Mouse (Mus musculus) kidney, embryonic 16.5 days (tissue): ENCODE results near the gene Sh3kbp1. TPM values are rescaled to one million over a fixed set of nuclear protein-coding genes. Genes with fewer than 3 reads are reported as not detected.

Experiments
- ATAC-seq: fragments of 200-750 bp; cut with Nextera tagmentation; 2 replicates; pipeline ENCODE4 v1.8.0; 2017; ENCODE audit warnings: moderate TSS enrichment; ENCODE audit not compliant: low FRiP score, low TSS enrichment
- H3K27ac ChIP-seq: fragments of 300-500 bp; sonication (generic); 2 replicates; pipeline ENCODE4 v1.5.1; 2014; ENCODE audit warnings: low read length
- H3K27me3 ChIP-seq: fragments of 300-500 bp; sonication (generic); 2 replicates; pipeline ENCODE4 v1.6.1; 2014; ENCODE audit warnings: low read length, control low read depth, mixed read lengths; ENCODE audit not compliant: insufficient read depth
- H3K36me3 ChIP-seq: fragments of 300-500 bp; sonication (generic); 2 replicates; pipeline ENCODE4 v1.6.1; 2014; ENCODE audit warnings: low read length, control low read depth, mixed read lengths; ENCODE audit not compliant: insufficient read depth
- H3K4me1 ChIP-seq: fragments of 300-500 bp; sonication (generic); 2 replicates; pipeline ENCODE4 v1.6.1; 2014; ENCODE audit warnings: low read length, control low read depth, mixed read lengths; ENCODE audit not compliant: insufficient read depth
- H3K4me2 ChIP-seq: fragments of 300-500 bp; sonication (generic); replicated peaks from 2 replicates; pipeline ENCODE4 v1.6.1; 2014; ENCODE audit warnings: low read depth, low read length
- H3K4me3 ChIP-seq: fragments of 300-500 bp; sonication (generic); 2 replicates; pipeline ENCODE4 v1.5.1; 2014; ENCODE audit warnings: mild to moderate bottlenecking, low read length
- H3K9ac ChIP-seq: fragments of 300-500 bp; sonication (generic); replicated peaks from 2 replicates; pipeline ENCODE4 v1.6.1; 2014; ENCODE audit warnings: low read length
- H3K9me3 ChIP-seq: fragments of 300-500 bp; sonication (generic); 2 replicates; pipeline ENCODE4 v1.6.1; 2016; ENCODE audit warnings: low read length, control low read depth
- WGBS: fragments of 180-500 bp; shearing (Covaris S2); extraction: QIAGEN DNeasy Blood & Tissue Kit; methylation state at CpG from one replicate; pipeline ENCODE4 v1.1.7; 2014; 5-methylcytosine and 5-hydroxymethylcytosine counted together
- polyA plus RNA-seq: library from polyadenylated mRNA; unstranded; fragments of >200 nt; fragmentation: Nextera tagmentation; extraction: Ambion mirVana; gene quantifications from 2 replicates; pipeline ENCODE4 v1.2.1, GENCODE M21; 2015

Gene Sh3kbp1
- polyA plus RNA-seq, 1 experiment from 2014 or later: 39.0 TPM

- no peak overlapping the region for H3K4me3 ChIP-seq
- WGBS: 83% methylated on average over 4 of the region's 4 CpGs
- ATAC-seq: no peak
Observed at GRCm38 (mm10) chrX:159896536-159896935, 269.5 kb downstream of the Sh3kbp1 start.

GRCm38 (mm10) chrX:159898110-159898509 is 271.0 kb downstream of the Sh3kbp1 start:
- Histone ChIP-seq H3K4me3 (no peak overlapping the region), H3K27ac (no peak overlapping the region), H3K9ac (no peak overlapping the region), H3K4me1 (no peaks in the 10 kb centered on the region), H3K36me3 (no peaks in the 10 kb centered on the region), H3K27me3 (peaks cover 18% of the 10 kb centered on the region; the same call in 1 of the 2 replicates), H3K9me3 (no peaks in the 10 kb centered on the region), H3K4me2 (no peak overlapping the region)
- peak; percentile 67; the same call in 1 of the 2 replicates for ATAC-seq
- 17% methylated on average over 2 of the region's 2 CpGs for WGBS

More at GRCm38 (mm10) chrX:159896536-159896935, 269.5 kb downstream of the Sh3kbp1 start:
- Histone ChIP-seq H3K36me3 (no peaks in the 10 kb centered on the region), H3K27me3 (peaks cover 18% of the 10 kb centered on the region; the same call in 1 of the 2 replicates), H3K4me2 (no peak overlapping the region), H3K9me3 (no peaks in the 10 kb centered on the region), H3K27ac (no peak overlapping the region), H3K9ac (no peak overlapping the region), H3K4me1 (no peaks in the 10 kb centered on the region)

GRCm38 (mm10) chrX:159899121-159899520 is 272.0 kb downstream of the Sh3kbp1 start:
- Histone ChIP-seq H3K36me3 (no peaks in the 10 kb centered on the region), H3K27ac (no peak overlapping the region), H3K4me1 (no peaks in the 10 kb centered on the region), H3K27me3 (peaks cover 22% of the 10 kb centered on the region; the same call in 1 of the 2 replicates), H3K4me3 (no peak overlapping the region), H3K4me2 (no peak overlapping the region), H3K9me3 (no peaks in the 10 kb centered on the region), H3K9ac (no peak overlapping the region)
- ATAC-seq: no peak
- 76% methylated on average over 2 of the region's 2 CpGs for WGBS

- Histone ChIP-seq H3K4me3 (no peak overlapping the region), H3K9me3 (no peaks in the 10 kb centered on the region), H3K36me3 (no peaks in the 10 kb centered on the region), H3K9ac (no peak overlapping the region), H3K4me1 (no peaks in the 10 kb centered on the region), H3K27ac (no peak overlapping the region), H3K27me3 (peaks cover 17% of the 10 kb centered on the region; the same call in 1 of the 2 replicates), H3K4me2 (no peak overlapping the region)
- ATAC-seq: no peak
- WGBS: 84% methylated on average over 3 of the region's 3 CpGs
Observed at GRCm38 (mm10) chrX:159903421-159903820, 276.3 kb downstream of the Sh3kbp1 start.

- Histone ChIP-seq H3K4me1 (no peaks in the 10 kb centered on the region), H3K4me3 (no peak overlapping the region), H3K9ac (no peak overlapping the region), H3K27ac (no peak overlapping the region), H3K4me2 (no peak overlapping the region), H3K27me3 (peaks cover 20% of the 10 kb centered on the region; the same call in 1 of the 2 replicates), H3K36me3 (no peaks in the 10 kb centered on the region), H3K9me3 (no peaks in the 10 kb centered on the region)
- no peak for ATAC-seq
- WGBS: 64% methylated on average over 1 of the region's 1 CpGs
Observed at GRCm38 (mm10) chrX:159907703-159908102, 280.6 kb downstream of the Sh3kbp1 start.

- H3K27ac ChIP-seq: no peak overlapping the region
- ATAC-seq: no peak
Observed at GRCm38 (mm10) chrX:159909446-159910277, 282.6 kb downstream of the Sh3kbp1 start.

GRCm38 (mm10) chrX:159910600-159910999 is 283.5 kb downstream of the Sh3kbp1 start:
- H3K9ac ChIP-seq: no peak overlapping the region
- H3K27me3 ChIP-seq: peaks cover 16% of the 10 kb centered on the region; the same call in 1 of the 2 replicates
- no peak overlapping the region for H3K27ac ChIP-seq
- H3K4me3 ChIP-seq: no peak overlapping the region
- H3K4me1 ChIP-seq: no peaks in the 10 kb centered on the region
- no peak for ATAC-seq
- no peaks in the 10 kb centered on the region for H3K9me3 ChIP-seq
- 75% methylated on average over 3 of the region's 3 CpGs for WGBS
- no peaks in the 10 kb centered on the region for H3K36me3 ChIP-seq
- no peak overlapping the region for H3K4me2 ChIP-seq

More at GRCm38 (mm10) chrX:159909446-159910277, 282.6 kb downstream of the Sh3kbp1 start:
- Histone ChIP-seq H3K4me3 (no peak overlapping the region), H3K9ac (no peak overlapping the region), H3K9me3 (no peaks in the 10 kb centered on the region), H3K36me3 (no peaks in the 10 kb centered on the region), H3K4me1 (no peaks in the 10 kb centered on the region), H3K4me2 (no peak overlapping the region), H3K27me3 (peaks cover 16% of the 10 kb centered on the region; the same call in 1 of the 2 replicates)
- 74% methylated on average over 6 of the region's 6 CpGs for WGBS

GRCm38 (mm10) chrX:159911613-159912012 is 284.5 kb downstream of the Sh3kbp1 start:
- ATAC-seq: no peak
- H3K4me3 ChIP-seq: no peak overlapping the region
- H3K9ac ChIP-seq: no peak overlapping the region
- H3K27me3 ChIP-seq: peaks cover 10% of the 10 kb centered on the region; the same call in 1 of the 2 replicates
- H3K36me3 ChIP-seq: no peaks in the 10 kb centered on the region
- H3K4me1 ChIP-seq: no peaks in the 10 kb centered on the region
- no peak overlapping the region for H3K4me2 ChIP-seq
- no peaks in the 10 kb centered on the region for H3K9me3 ChIP-seq
- no peak overlapping the region for H3K27ac ChIP-seq
- WGBS: 76% methylated on average over 4 of the region's 4 CpGs

GRCm38 (mm10) chrX:159912061-159912460 is 285.0 kb downstream of the Sh3kbp1 start:
- H3K4me3 ChIP-seq: no peak overlapping the region
- no peak overlapping the region for H3K9ac ChIP-seq
- H3K4me2 ChIP-seq: no peak overlapping the region
- 70% methylated on average over 3 of the region's 3 CpGs for WGBS
- no peak for ATAC-seq
- no peaks in the 10 kb centered on the region for H3K36me3 ChIP-seq
- peaks cover 10% of the 10 kb centered on the region; the same call in 1 of the 2 replicates for H3K27me3 ChIP-seq
- no peak overlapping the region for H3K27ac ChIP-seq
- H3K9me3 ChIP-seq: no peaks in the 10 kb centered on the region
- no peaks in the 10 kb centered on the region for H3K4me1 ChIP-seq

- Histone ChIP-seq H3K27me3 (peaks cover 10% of the 10 kb centered on the region; the same call in 1 of the 2 replicates), H3K36me3 (no peaks in the 10 kb centered on the region), H3K4me1 (no peaks in the 10 kb centered on the region), H3K27ac (no peak overlapping the region), H3K4me2 (no peak overlapping the region), H3K9ac (no peak overlapping the region), H3K4me3 (no peak overlapping the region), H3K9me3 (no peaks in the 10 kb centered on the region)
- no peak for ATAC-seq
- WGBS: 65% methylated on average over 3 of the region's 3 CpGs
Observed at GRCm38 (mm10) chrX:159913489-159913888, 286.4 kb downstream of the Sh3kbp1 start.
